Mouse (Mus musculus) spleen, adult 12 weeks (tissue): ENCODE data around the gene Utp4.
"Not testable (repeated sequence)": the region's sequence is repeated elsewhere in the genome, so short reads cannot be mapped to it uniquely, and the experiment has no call there.

Source experiments
- DNase-seq: peaks from one replicate; pipeline ENCODE4 v3.0.0; 2022; ENCODE audit warnings: low spot score

The Utp4 gene

GRCm38 (mm10) chr8:106893481-106894156 lies at the start of gene Utp4:
Utp4 (plus strand) TSS chr8:106893636.
- DNase-seq, result peak; percentile 84

- DNase-seq, result no peak
Observed at GRCm38 (mm10) chr8:106850034-106850433, 43.4 kb upstream of the Utp4 start.

- DNase-seq, result no peak
Observed at GRCm38 (mm10) chr8:106854534-106855241, 38.7 kb upstream of the Utp4 start.

GRCm38 (mm10) chr8:106855242-106855562 lies 38.2 kb upstream of the Utp4 start:
- DNase-seq, result no peak

GRCm38 (mm10) chr8:106862845-106863244 lies 30.6 kb upstream of the Utp4 start:
- DNase-seq, result no peak

- no peak for DNase-seq
Observed at GRCm38 (mm10) chr8:106865354-106865753, 28.1 kb upstream of the Utp4 start.

GRCm38 (mm10) chr8:106870051-106870450 lies 23.4 kb upstream of the Utp4 start, which contains the start of gene Has3:
Has3 (plus strand) TSS chr8:106870242.
- DNase-seq, result no peak

- no peak for DNase-seq
Observed at GRCm38 (mm10) chr8:106870537-106871327, 22.7 kb upstream of the Utp4 start.

- DNase-seq, result no peak
Observed at GRCm38 (mm10) chr8:106871328-106871926, 22.0 kb upstream of the Utp4 start.

GRCm38 (mm10) chr8:106871931-106872371 lies 21.5 kb upstream of the Utp4 start:
- DNase-seq, result no peak

- DNase-seq, result no peak
Observed at GRCm38 (mm10) chr8:106872454-106873034, 20.9 kb upstream of the Utp4 start.

- no peak for DNase-seq
Observed at GRCm38 (mm10) chr8:106880121-106880707, 13.2 kb upstream of the Utp4 start.

- not testable (repeated sequence) for DNase-seq
Observed at GRCm38 (mm10) chr8:106884094-106884493, 9.3 kb upstream of the Utp4 start.

- not testable (repeated sequence) for DNase-seq
Observed at GRCm38 (mm10) chr8:106884826-106885400, 8.5 kb upstream of the Utp4 start.

GRCm38 (mm10) chr8:106887336-106888189 lies 5.9 kb upstream of the Utp4 start:
- DNase-seq, result peak; percentile 46

- DNase-seq, result no peak
Observed at GRCm38 (mm10) chr8:106888803-106889202, 4.6 kb upstream of the Utp4 start.

- DNase-seq, result no peak
Observed at GRCm38 (mm10) chr8:106892210-106892805, 1.1 kb upstream of the Utp4 start.

- no peak for DNase-seq
Observed at GRCm38 (mm10) chr8:106892806-106893451, 507 bp upstream of the Utp4 start.

GRCm38 (mm10) chr8:106899473-106899872 lies 6.0 kb downstream of the Utp4 start:
- DNase-seq, result no peak
